Mouse (Mus musculus) left cerebral cortex, adult 18-20 months (tissue): ENCODE data around the gene Serpina3f. TPM values are rescaled to one million over a fixed set of nuclear protein-coding genes. Genes with fewer than 3 reads are reported as not detected.

Source experiments
- DNase-seq, 2 experiments: peaks; one replicate each; pipeline ENCODE4 v3.0.0; 2021 to 2022; ENCODE audit warnings: low spot score in 2 of 2, mixed read lengths in 1 of 2
- total RNA-seq, 2 experiments: library from RNA; stranded (reverse); gene quantifications; 2 replicates each; pipeline ENCODE4 v1.2.3; 2021

The Serpina3f gene
- total RNA-seq, 2 experiments from 2014 or later = not detected

- DNase-seq = no peak
Measured at GRCm38 (mm10) chr12:104247553-104248002, 33.2 kb downstream of the Serpina3f start.

GRCm38 (mm10) chr12:104248231-104248630, 33.9 kb downstream of the Serpina3f start:
- peak in 1 of 2 experiments; percentile 3 for DNase-seq

GRCm38 (mm10) chr12:104261041-104261440, 46.7 kb downstream of the Serpina3f start:
- DNase-seq = no peak

- DNase-seq = no peak
Measured at GRCm38 (mm10) chr12:104262863-104263262, 48.5 kb downstream of the Serpina3f start, which contains the start of gene Serpina3i. Serpina3i (plus strand) TSS chr12:104263122.

GRCm38 (mm10) chr12:104266374-104266773, 52.0 kb downstream of the Serpina3f start:
- no peak for DNase-seq

Other genes with a start within 250 kb of the Serpina3f start
- gene Serpina11, start 224.6 kb upstream of the Serpina3f start, total RNA-seq = not detected
- 1 to 10 TPM; 4.8 to 5.5 TPM for gene Serpina9, start 200.8 kb upstream of the Serpina3f start, total RNA-seq
- gene Serpina12, start 170.1 kb upstream of the Serpina3f start, total RNA-seq = under 1 TPM in 1 of 2 experiments, not detected in 1; 0.09 TPM
- not detected for gene Serpina5, start 113.4 kb upstream of the Serpina3f start, total RNA-seq
- not detected for gene Serpina3a, start 101.8 kb upstream of the Serpina3f start, total RNA-seq
- gene Serpina3b, start 86.5 kb upstream of the Serpina3f start, total RNA-seq = not detected
- not detected for gene Serpina3c, start 60.7 kb upstream of the Serpina3f start, total RNA-seq
- under 1 TPM in 1 of 2 experiments, not detected in 1; 0.44 TPM for gene Serpina3g, start 21.7 kb downstream of the Serpina3f start, total RNA-seq
- gene Serpina3i, start 48.6 kb downstream of the Serpina3f start, total RNA-seq = not detected
- gene Serpina3j, start 100.0 kb downstream of the Serpina3f start, total RNA-seq = not detected
- not detected for gene Serpina3k, start 123.9 kb downstream of the Serpina3f start, total RNA-seq
- gene Serpina3m, start 123.9 kb downstream of the Serpina3f start, total RNA-seq = under 1 TPM in 1 of 2 experiments, not detected in 1; 0.21 TPM
- 10 to 100 TPM; 13.4 to 20.2 TPM for gene Serpina3n, start 192.2 kb downstream of the Serpina3f start, total RNA-seq